Mouse (Mus musculus) cortical plate, adult 2 months (tissue): ENCODE results near the gene Gjc1.

ENCODE experiments used
- CTCF ChIP-seq: fragments of 200-500 bp; IDR thresholded peaks from 2 replicates; pipeline ENCODE4 v1.5.1; 2011; ENCODE audit warnings: mild to moderate bottlenecking, control low read depth, low read length; ENCODE audit not compliant: insufficient read depth; ENCODE audit errors: extremely low read depth
- POLR2A ChIP-seq: fragments of 200-500 bp; IDR thresholded peaks from 2 replicates; pipeline ENCODE4 v1.6.1; 2011; ENCODE audit warnings: mild to moderate bottlenecking, low read length, control low read depth; ENCODE audit not compliant: insufficient read depth; ENCODE audit errors: extremely low read depth

- no peak for TF ChIP-seq CTCF
- no peak for TF ChIP-seq POLR2A
These were observed 31.8 kb downstream of the Gjc1 start for GRCm38 (mm10) chr11:102787688-102788177.
